Mouse (Mus musculus) G1E-ER4 (cell line): ENCODE measurements around the gene Emx1. TPM values are rescaled to one million over a fixed set of nuclear protein-coding genes. Genes with fewer than 3 reads are reported as not detected.

Experiments used
- GATA1 ChIP-seq: IDR thresholded peaks from one replicate; pipeline ENCODE4 v1.8.0; 2012; ENCODE audit warnings: low read length, inconsistent platforms
- polyA plus RNA-seq: library from polyadenylated mRNA; stranded (reverse); fragments of >175 nt; gene quantifications from 2 replicates; pipeline ENCODE4 v1.2.3, GENCODE M21; 2012

The Emx1 gene
- polyA plus RNA-seq, 1 experiment = not detected

DNA sequence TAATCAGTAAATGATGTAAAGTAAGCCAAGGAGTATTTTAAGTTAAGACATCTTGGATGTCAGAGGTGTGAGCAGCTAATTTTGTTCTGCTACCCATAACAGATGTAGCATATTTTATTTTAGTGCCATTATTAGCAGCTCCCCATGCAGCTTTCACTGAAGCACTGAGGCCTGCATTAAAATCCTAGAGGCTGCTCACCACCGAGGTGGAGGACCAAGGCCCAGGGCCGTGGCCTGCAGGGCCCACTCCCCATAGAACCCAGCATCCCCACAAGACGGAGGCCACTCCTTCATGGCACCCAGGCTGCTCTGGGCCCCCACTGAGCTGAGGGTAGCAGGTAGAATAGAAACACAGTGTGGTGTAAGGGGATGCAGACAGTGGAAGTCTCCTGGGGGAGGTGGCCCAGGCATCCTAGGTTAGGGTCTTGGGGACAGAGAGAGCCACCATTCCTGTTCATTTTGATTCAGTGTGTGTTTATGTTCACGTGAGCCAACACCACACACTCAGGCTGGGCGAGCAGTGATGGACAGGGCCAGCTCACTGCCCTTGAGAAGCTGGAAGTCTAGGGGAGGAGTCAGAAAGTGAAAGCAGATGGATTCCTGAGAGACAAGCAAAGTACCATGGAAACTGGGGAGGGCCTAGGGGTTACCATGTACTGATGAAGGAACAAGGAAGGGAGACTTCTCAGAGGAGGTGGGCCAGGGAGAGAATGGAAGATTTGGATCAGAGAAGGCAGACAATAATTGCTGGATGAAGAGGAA is 31.6 kb downstream of the Emx1 start:
- no peak for TF ChIP-seq GATA1

DNA sequence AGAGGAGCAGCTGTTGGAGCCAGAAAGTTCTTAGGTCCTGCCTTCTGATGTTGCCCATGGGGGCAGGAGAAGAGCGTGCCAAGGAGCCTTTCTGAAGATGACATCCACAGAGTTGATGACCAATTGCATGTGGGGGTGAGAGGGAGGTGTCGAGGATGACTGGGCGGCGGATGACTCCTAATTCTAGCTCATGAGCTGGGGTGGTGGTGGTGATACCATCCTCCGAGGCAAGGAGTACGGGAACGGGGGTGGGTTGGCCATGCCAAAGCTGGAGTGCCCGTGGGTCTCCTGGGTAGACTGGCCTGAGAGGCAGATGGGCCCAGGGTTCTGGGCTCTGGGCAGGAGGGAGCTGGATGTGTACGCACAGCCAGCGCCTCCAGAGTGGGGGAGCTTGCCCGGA is 32.5 kb downstream of the Emx1 start:
- TF ChIP-seq GATA1 = no peak

DNA sequence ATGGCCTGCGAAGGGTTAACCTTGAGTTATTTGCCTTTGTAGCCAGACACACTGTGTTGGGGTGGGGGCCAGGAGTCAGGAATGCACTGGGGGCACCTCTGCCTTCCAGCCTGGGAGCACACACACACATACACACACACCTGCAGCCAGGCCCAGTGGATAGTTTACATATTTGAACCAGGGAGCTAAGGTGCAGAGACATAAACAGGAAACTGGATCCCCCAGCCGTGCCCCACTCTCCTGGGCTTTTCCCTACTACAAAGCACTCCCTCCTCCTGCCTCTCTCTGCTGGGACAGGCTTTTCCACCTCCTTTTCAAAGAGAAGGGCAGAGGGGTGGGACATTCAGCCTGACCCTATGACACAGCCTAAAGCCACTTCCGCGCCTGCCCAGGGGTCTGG is 33.7 kb downstream of the Emx1 start:
- no peak for TF ChIP-seq GATA1

DNA sequence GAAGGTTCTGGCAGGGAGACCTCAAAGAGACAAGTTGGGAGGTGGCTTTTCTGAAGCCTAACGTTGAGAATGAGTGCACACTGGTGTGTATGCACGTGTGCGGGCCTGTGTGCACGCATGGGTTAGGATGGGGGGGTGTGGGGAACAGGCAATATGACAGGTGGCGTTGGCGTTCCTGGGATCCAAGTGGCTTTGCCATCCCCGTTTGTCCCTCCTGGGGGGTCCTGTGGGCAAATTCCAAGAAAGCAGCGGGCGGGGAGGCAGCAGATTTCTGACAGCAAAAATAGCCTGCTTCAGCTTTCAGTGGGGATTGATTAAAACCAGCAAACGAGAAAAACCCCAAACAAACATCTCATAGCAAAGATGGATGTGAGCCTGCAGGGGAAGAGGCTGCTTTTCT is 35.3 kb downstream of the Emx1 start:
- no peak for TF ChIP-seq GATA1

DNA sequence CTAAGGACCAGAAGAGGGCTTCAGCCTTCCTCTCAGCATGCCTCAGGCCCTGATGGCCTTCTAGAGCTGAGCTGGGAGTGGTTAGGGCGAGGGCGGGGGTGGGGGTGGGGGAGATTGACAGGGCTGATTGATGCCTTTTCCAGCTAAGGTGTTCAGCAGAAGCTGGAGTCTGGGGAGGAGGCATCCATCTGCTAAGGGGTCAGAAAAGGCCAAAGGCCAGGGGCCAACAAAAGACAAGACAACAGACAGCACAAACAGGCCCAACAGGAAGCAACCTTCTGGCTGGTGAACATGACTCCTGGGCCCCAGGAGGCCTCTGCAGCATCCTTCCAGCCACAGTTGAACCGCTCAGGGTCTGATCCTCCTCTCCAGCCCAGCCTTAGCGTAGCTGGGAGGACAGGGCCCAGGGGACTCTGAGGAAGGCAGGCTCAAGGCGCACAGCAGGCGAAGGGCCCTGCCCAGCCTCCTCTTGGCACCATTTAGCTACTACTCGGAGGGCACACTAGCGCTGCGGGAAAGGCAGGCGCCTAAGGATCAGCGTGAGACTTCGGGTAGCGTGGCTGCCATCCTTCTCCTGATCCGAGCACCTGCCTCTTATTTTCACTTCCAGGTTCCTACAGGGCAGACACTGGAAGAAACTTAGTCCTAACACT is 36.4 kb downstream of the Emx1 start:
- no peak for TF ChIP-seq GATA1

DNA sequence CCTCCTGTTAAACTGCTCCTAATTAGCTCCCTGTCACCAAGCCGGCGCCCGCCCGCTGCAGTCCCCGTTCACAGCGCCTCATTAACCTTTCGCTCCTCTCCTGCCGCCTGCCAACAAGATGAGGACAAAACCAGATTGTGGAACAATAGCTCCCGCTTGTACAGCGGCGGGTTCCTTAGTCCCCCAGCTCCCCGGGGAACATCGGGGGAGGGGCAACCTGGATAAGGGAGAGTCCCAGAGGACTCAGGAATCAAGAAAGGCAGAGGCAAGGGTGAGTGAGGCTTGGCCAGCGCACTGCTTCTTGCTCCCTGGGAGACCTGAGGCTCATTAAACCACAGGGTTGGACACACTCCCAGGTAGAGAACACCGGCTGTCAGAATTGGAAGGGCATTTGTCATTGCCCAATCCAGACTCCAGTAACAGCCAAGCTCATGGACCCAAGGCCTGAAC is 37.2 kb downstream of the Emx1 start:
- no peak for TF ChIP-seq GATA1

DNA sequence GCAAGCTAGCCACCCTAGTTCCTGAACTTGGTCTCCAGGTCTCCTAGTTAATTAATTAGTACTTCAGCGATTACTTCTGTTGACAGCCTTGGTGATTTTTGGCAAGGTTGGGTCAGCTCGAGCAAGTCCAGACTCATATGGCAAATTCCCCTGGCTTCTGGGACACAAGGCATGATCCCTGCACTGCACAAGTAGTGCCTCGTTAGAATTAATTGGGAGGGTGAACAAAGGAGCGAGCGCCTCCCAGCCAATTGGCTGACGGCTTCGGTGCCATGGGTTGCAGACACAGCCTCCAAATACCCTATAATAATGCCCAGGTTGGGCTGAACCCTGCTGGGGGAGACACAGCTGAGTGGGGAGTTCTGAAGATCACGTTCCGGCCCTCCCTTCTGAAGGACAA is 39.3 kb downstream of the Emx1 start:
- no peak for TF ChIP-seq GATA1

DNA sequence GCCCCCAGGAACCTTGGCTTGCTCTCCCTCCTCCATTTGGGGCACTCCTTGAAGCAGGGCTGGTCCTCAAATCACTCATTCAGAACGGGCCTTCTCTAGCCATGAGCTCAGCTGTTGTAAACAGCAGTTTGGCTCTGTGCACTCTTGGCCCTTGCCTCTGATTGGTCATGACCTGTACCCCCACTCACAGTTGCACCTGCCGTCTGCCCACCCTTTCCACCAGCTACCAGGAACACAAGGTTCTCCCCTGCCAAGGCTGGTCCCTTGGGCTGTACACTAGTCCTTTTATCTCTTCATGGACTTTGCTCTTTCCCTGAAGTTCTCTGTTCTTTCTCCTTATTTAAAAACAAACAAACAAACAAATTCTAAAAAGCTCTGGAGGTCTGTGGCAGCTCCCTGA is 40.3 kb downstream of the Emx1 start:
- no peak for TF ChIP-seq GATA1

DNA sequence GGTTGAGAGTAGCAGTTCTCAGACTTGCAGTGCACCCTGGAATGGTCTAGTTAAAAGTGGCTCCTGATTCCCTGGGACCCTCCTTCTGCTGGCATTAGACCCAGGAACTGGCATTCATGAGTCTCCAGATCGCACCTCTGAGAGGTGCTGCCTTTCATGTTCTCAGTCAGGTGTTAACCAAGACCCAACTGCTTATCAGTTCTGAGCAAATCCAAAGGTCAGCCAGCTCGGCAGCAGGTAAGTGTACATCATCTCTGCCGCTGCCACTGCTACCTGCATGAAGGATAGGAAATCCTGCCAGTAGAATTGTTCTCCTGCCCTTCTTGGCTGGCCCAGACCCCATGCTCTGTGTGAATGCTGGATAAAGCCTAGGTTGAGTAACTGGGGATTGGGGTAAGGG is 43.5 kb downstream of the Emx1 start:
- TF ChIP-seq GATA1 = no peak

DNA sequence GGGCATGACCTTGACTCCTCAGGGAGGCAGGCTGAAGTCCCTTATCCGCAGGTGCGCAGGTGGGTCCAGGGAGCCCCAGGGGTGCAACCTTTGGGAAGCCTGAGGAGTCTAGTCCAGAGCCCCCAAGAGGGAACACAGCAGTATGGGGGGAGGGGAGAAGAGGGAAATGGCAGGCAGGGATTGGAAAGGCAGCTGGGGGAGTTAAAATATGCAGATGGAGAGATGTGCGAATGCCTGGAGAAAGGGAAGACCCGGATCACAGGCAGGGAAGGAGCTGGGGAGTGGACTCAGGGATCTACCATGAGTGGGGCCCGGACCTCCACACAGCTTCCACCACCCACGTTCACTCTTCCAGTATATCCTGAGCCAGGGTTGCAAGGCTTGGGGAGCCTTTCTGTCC is 44.2 kb downstream of the Emx1 start:
- TF ChIP-seq GATA1 = no peak

DNA sequence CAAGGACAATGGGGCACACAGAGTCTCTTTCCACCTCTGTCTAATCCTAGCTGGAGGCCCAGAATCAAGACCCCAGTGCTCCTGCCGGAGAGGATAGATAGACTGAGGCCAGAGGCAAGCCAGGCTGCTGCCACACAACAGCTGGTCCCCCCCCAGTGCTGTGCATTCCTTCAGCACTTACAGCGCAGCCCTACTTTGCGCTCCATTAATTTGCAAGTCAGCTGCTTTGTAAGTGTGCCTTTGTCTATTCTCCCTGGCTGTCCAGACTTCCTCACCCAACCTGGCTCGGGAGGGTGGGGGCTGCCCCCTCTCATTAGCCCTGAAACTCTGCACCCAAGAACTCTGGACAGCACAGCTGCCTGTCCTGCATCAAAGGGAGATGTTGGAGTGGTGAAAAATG is 44.8 kb downstream of the Emx1 start:
- no peak for TF ChIP-seq GATA1

DNA sequence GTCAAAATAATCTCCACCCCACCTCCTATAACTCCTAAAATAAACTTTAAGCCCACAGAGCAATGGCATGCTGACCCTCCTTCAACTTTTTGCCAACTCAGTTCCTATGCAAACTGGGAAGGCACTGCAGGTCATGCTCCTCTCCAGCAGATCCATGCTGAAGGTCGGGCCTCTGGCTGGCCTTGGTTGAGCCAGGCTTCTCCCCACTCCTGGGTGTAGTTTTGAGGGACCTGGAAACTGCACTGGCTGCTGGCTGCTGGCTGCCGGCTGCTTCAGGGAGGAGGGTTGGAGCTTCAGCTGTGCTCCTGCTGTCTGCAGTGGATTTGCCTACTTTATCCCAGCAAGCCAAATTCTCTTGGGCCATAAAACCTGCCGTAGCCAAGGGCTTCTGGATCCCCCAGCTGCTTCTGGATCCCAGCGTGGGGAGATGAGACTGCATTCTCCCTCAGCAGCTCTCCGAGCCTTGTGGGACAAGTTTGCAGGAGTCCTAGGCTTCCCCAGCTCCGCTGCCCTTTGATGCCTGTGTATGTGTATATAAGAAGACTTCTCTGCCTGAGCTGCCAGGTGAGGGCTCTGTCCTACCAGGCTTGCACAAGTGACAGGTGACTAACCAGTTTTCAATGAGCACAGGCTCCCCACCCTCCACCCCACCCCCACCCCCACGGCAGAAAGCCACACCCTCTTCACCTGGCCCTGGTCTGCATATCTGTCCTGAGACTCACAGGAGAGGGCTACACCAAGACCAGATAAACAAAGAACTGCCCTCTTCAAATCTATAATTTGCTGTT is 45.8 kb downstream of the Emx1 start:
- no peak for TF ChIP-seq GATA1

DNA sequence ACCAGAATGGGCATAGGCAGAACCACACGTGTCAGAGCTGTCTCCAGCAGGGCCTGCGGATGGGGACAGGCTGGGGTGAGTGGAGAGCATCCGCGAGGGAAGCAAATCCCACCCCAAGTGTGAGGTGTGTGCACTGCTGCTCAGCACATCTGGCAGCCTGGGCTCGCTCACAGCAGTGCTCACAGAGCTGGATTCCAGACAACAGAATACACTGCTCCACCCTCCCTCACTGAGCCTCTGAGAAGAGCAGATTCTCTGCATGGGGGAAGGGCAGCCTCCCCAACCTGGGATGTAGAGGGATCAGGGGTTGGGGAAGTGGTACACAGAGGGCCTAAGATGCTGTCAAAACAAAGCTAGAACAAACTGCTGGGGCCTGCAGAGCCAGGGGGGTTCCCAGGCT is 47.6 kb downstream of the Emx1 start:
- no peak for TF ChIP-seq GATA1

DNA sequence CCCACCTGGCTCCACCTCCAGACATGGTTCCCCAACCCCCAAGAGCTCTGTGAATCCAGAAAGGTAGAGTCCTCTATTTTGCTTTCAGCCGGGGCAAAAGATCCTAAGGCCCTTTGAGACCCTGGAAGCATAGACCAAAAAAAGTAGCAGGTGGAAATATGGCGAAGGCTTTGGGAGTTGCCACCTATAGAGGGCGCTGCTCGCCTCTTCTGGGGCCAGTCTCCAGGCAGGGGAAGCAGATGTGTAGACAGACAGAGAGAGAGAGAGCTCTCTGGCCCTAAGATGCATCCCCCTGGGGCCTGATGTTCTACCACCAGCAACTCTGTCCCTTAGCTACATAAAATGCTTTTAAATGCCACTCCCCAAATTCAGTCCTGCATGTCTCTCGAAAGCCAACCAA is 49.8 kb downstream of the Emx1 start:
- no peak for TF ChIP-seq GATA1

DNA sequence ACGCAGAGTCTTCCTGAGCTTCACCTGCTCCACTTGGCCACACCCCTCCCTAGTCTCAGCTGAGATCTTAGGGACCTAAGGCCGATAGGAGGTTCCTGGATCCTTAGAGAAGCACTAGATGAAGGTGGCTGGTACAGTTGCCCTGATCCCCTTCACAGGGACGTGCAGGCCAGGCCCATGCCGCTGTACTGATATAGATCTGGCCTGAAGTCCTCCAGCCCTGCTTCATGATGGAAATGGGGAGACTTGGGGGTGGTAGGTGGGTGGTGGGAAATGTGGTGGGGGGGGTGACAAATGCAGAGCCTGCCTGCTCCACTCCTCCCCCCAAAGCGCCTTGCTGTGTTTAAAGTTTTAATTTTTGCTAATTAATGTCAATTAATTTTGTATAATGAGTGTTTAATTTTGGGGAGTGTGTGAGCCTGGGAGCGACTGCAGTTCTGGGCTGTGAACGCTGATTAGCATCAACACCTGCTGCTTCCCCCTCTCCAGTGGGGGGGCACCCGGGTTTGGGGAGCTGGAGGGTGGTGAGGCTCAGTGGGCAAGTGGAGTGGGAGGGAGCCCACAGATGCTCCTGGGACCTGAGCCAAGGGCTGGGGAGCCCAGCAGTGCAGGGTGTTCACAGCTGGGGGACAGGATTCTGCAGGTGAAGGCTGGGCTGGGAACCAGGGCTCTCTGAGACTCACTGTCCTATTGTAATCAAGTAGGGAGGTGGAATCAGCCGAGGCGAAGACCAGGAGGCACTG is 50.5 kb downstream of the Emx1 start:
- no peak for TF ChIP-seq GATA1

DNA sequence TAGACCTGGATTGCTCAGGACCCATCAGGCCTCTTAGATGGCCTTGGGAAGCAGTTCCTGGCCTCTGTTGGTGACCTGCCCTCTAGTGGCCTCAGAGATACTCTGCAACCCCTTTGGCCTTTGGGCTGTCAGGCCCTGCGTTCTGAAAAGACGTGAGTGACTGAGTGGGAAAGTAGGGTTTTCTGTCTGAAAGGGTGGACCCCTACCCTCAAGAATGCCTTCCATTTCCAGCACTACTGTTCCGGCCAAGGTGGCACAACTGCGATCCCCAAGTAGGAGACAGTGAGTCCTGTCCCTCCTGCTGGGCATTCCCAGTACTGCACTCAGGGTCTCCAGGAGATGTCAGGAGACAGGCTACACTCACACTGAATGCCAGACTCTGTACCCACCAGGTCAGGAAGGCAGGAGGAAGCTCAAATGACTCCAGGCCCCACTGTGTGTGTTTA is 51.8 kb downstream of the Emx1 start:
- TF ChIP-seq GATA1 = no peak
